ENCODE assay signal across 8 mouse cellular contexts in genomic region chr11:69921114-69922011, GRCm38 (mm10). TPM values are rescaled to one million over a fixed set of nuclear protein-coding genes. Genes with fewer than 3 reads are reported as not detected.
DNase-seq lines count a peak whose midpoint lies in the region; ATAC-seq and TF ChIP-seq lines count a peak whose summit lies in the region.

TSS of gene Eif5a (minus strand) at chr11:69921958.

- intact Hi-C loops in gastrocnemius, adult 2 months (cut with DNase I), result no loop called here
- intact Hi-C loops in left cerebral cortex, adult 2 months (cut with DNase I), result loop anchor here (2.0 kb wide), 1 partner anchor 59 kb away; the partner anchor contains the start of gene Ctdnep1

- H3K4me3 ChIP-seq in gastrocnemius, adult 2 months, result peak within 1 kb of the TSS; percentile 97
- peak within 1 kb of the TSS; percentile 85 for H3K4me3 ChIP-seq in hindbrain, postnatal 0 days (ENCODE audit: low read length)
- H3K4me3 ChIP-seq in left cerebral cortex, adult 2 months, result peak within 1 kb of the TSS; percentile 88

- TF ChIP-seq CTCF in gastrocnemius, adult 2 months (IDR thresholded peaks at IDR 0.05), result peak; percentile 61
- TF ChIP-seq CTCF in hindbrain, postnatal 0 days (IDR thresholded peaks at IDR 0.05; ENCODE audit: low read depth), result peak; percentile 86
- TF ChIP-seq CTCF in left cerebral cortex, adult 2 months (IDR thresholded peaks at IDR 0.05), result peak; percentile 64

- 0% methylated on average over 78 of the region's 78 CpGs for WGBS in hindbrain, postnatal 0 days

- H3K4me2 ChIP-seq in hindbrain, postnatal 0 days (ENCODE audit: low read depth, low read length), result peak within 1 kb of the TSS; percentile 79

- peak within 1 kb of the TSS; percentile 96 for H3K27ac ChIP-seq in gastrocnemius, adult 2 months
- H3K27ac ChIP-seq in hindbrain, postnatal 0 days, result peak within 1 kb of the TSS; percentile 96
- peak within 1 kb of the TSS; percentile 95 for H3K27ac ChIP-seq in left cerebral cortex, adult 2 months

- peak; percentile 83 for ATAC-seq in common myeloid progenitor, adult 5-6 weeks (replicated peaks; ENCODE audit: low read depth, poor library complexity, severe bottlenecking)
- peak; percentile 97 for ATAC-seq in hindbrain, postnatal 0 days
- peak; percentile 80 for ATAC-seq in megakaryocyte, adult 5-6 weeks (ENCODE audit: poor library complexity, severe bottlenecking)

- H3K27me3 ChIP-seq in hindbrain, postnatal 0 days (ENCODE audit: insufficient read depth, low read length), result no peaks in the 10 kb centered on the region

- H3K9me3 ChIP-seq in hindbrain, postnatal 0 days (ENCODE audit: low read length), result no peaks in the 10 kb centered on the region

- peaks cover 10% of the 10 kb centered on the region for H3K4me1 ChIP-seq in hindbrain, postnatal 0 days (ENCODE audit: insufficient read depth, low read length)

- peak; percentile 100 for DNase-seq in ZHBTc4 (ENCODE audit: low read depth, low spot score)
- DNase-seq in gastrocnemius, adult 2 months, result peak; percentile 100
- peak; percentile 100 for DNase-seq in hindbrain, postnatal 0 days (ENCODE audit: low spot score)
- DNase-seq in left cerebral cortex, adult 2 months (ENCODE audit: extremely low spot score in 1 of 2, low spot score in 2 of 2), result peak; percentile 100
- peak; percentile 100 for DNase-seq in right cerebral cortex, adult 2 months (ENCODE audit: low spot score in 2 of 2)
- DNase-seq in urinary bladder, postnatal 14 days (ENCODE audit: low spot score), result peak; percentile 100

- peak within 1 kb of the TSS; percentile 95 for H3K9ac ChIP-seq in hindbrain, postnatal 0 days (replicated peaks; ENCODE audit: low read length)

- peaks cover 24% of the 10 kb centered on the region for H3K36me3 ChIP-seq in hindbrain, postnatal 0 days (ENCODE audit: insufficient read depth, low read length)

RNA-seq across cellular contexts. Expression of gene Eif5a, which starts in this region (rescaled TPM):
- 854 and 864 TPM in 2 replicates for total RNA-seq in common myeloid progenitor, adult 5-6 weeks (2017)
- total RNA-seq in gastrocnemius, adult 2 months (2021), result 100 to 1,000 TPM; 413 to 433 TPM
- 491 and 500 TPM in 2 replicates for total RNA-seq in hindbrain, postnatal 0 days (2014; rRNA removed)
- 1,157 and 1,160 TPM in 2 replicates for polyA plus RNA-seq in hindbrain, postnatal 0 days (2015; fragmentation: Nextera tagmentation; extraction: Ambion mirVana)
- total RNA-seq in left cerebral cortex, adult 2 months (2021), result 100 to 1,000 TPM; 408 to 429 TPM
- 575 and 614 TPM in 2 replicates for total RNA-seq in megakaryocyte, adult 5-6 weeks (2015)
- total RNA-seq in megakaryocyte, adult 5-6 weeks (2017), result 561 and 596 TPM in 2 replicates

Comparison
In these comparisons a context has a peak if more than half of its experiments do, and no peak if none do; other contexts are left out.
1. Peak in every context shown above with its lines: DNase-seq, ATAC-seq, H3K4me3 ChIP-seq and H3K27ac ChIP-seq.